Mouse (Mus musculus): Measurements from ENCODE around the gene Ube3b. TPM values are rescaled to one million over a fixed set of nuclear protein-coding genes. Genes with fewer than 3 reads are reported as not detected.

Gene Ube3b
- polyA plus RNA-seq, 1 experiment from 2014 or later: 59.5 TPM

GRCm38 (mm10) chr5:114456287-114456686 lies 75.9 kb downstream of the Ube3b start:
- peaks cover 51% of the 10 kb centered on the region for H3K36me3 ChIP-seq

GRCm38 (mm10) chr5:114456995-114457605 lies 76.7 kb downstream of the Ube3b start:
- 86% methylated on average over 16 of the region's 16 CpGs for WGBS
- no peak for DNase-seq (ENCODE audit: low spot score)
- H3K4me3 ChIP-seq: no peak overlapping the region

More at GRCm38 (mm10) chr5:114456287-114456686, 75.9 kb downstream of the Ube3b start:
- Histone ChIP-seq H3K4me1 (peaks cover 28% of the 10 kb centered on the region), H3K27ac (no peak overlapping the region), H3K27me3 (ENCODE audit: low read depth, poor library complexity, severe bottlenecking) (0 out of 2 replicates have a peak, but pooled peaks cover 4% of the 10 kb centered on the region), H3K4me3 (no peak overlapping the region), H3K9me3 (replicated peaks) (no peaks in the 10 kb centered on the region)
- no peak for DNase-seq (ENCODE audit: low spot score)
- 76% methylated on average over 9 of the region's 9 CpGs for WGBS

GRCm38 (mm10) chr5:114461238-114461637 lies 80.8 kb downstream of the Ube3b start:
- 2% methylated on average over 7 of the region's 7 CpGs for WGBS
- no peak overlapping the region for H3K4me3 ChIP-seq
- no peaks in the 10 kb centered on the region for H3K9me3 ChIP-seq (replicated peaks)
- peaks cover 52% of the 10 kb centered on the region for H3K4me1 ChIP-seq
- H3K27ac ChIP-seq: peak overlapping the region; percentile 47
- peaks cover 4% of the 10 kb centered on the region; the same call in 1 of the 2 replicates for H3K36me3 ChIP-seq
- H3K27me3 ChIP-seq (ENCODE audit: low read depth, poor library complexity, severe bottlenecking): peaks cover 25% of the 10 kb centered on the region; the same call in 1 of the 2 replicates
- DNase-seq (ENCODE audit: low spot score): peak; percentile 91

More at GRCm38 (mm10) chr5:114456995-114457605, 76.7 kb downstream of the Ube3b start:
- Histone ChIP-seq H3K9me3 (replicated peaks) (no peaks in the 10 kb centered on the region), H3K27me3 (ENCODE audit: low read depth, poor library complexity, severe bottlenecking) (0 out of 2 replicates have a peak, but pooled peaks cover 6% of the 10 kb centered on the region), H3K36me3 (peaks cover 43% of the 10 kb centered on the region), H3K27ac (no peak overlapping the region), H3K4me1 (peaks cover 36% of the 10 kb centered on the region)

- no peaks in the 10 kb centered on the region for H3K36me3 ChIP-seq
- DNase-seq (ENCODE audit: low spot score): no peak
- peak overlapping the region; percentile 50 for H3K27ac ChIP-seq
- peaks cover 63% of the 10 kb centered on the region for H3K4me1 ChIP-seq
- no peaks in the 10 kb centered on the region for H3K9me3 ChIP-seq (replicated peaks)
- H3K27me3 ChIP-seq (ENCODE audit: low read depth, poor library complexity, severe bottlenecking): peaks cover 28% of the 10 kb centered on the region; the same call in 1 of the 2 replicates
- no peak overlapping the region for H3K4me3 ChIP-seq
- 86% methylated on average over 24 of the region's 24 CpGs for WGBS
Measured at GRCm38 (mm10) chr5:114462067-114463040, 81.9 kb downstream of the Ube3b start.

- peaks cover 77% of the 10 kb centered on the region for H3K4me1 ChIP-seq
- no peak for DNase-seq (ENCODE audit: low spot score)
- no peak overlapping the region for H3K4me3 ChIP-seq
- H3K36me3 ChIP-seq: no peaks in the 10 kb centered on the region
- peaks cover 37% of the 10 kb centered on the region; the same call in 1 of the 2 replicates for H3K27me3 ChIP-seq (ENCODE audit: low read depth, poor library complexity, severe bottlenecking)
- no peaks in the 10 kb centered on the region for H3K9me3 ChIP-seq (replicated peaks)
- WGBS: 92% methylated on average over 2 of the region's 2 CpGs
- peak overlapping the region; percentile 20; the same call in 1 of the 2 replicates for H3K27ac ChIP-seq
Measured at GRCm38 (mm10) chr5:114464561-114464960, 84.2 kb downstream of the Ube3b start.

- Histone ChIP-seq H3K4me3 (no peak overlapping the region), H3K4me1 (peaks cover 66% of the 10 kb centered on the region), H3K27me3 (ENCODE audit: low read depth, poor library complexity, severe bottlenecking) (peaks cover 39% of the 10 kb centered on the region; the same call in 1 of the 2 replicates), H3K9me3 (replicated peaks) (no peaks in the 10 kb centered on the region), H3K36me3 (no peaks in the 10 kb centered on the region), H3K27ac (peak overlapping the region; percentile 70)
- DNase-seq (ENCODE audit: low spot score): peak; percentile 67
- 47% methylated on average over 7 of the region's 7 CpGs for WGBS
Measured at GRCm38 (mm10) chr5:114465641-114466040, 85.2 kb downstream of the Ube3b start.

GRCm38 (mm10) chr5:114467019-114467418 lies 86.6 kb downstream of the Ube3b start:
- H3K27ac ChIP-seq: peak overlapping the region; percentile 72
- H3K36me3 ChIP-seq: no peaks in the 10 kb centered on the region
- peaks cover 38% of the 10 kb centered on the region; the same call in 1 of the 2 replicates for H3K27me3 ChIP-seq (ENCODE audit: low read depth, poor library complexity, severe bottlenecking)
- peak overlapping the region; percentile 45 for H3K4me3 ChIP-seq
- no peak for DNase-seq (ENCODE audit: low spot score)
- 1% methylated on average over 11 of the region's 11 CpGs for WGBS
- no peaks in the 10 kb centered on the region for H3K9me3 ChIP-seq (replicated peaks)
- peaks cover 53% of the 10 kb centered on the region for H3K4me1 ChIP-seq

- no peaks in the 10 kb centered on the region for H3K9me3 ChIP-seq (replicated peaks)
- peak; percentile 84 for DNase-seq (ENCODE audit: low spot score)
- WGBS: 0% methylated on average over 9 of the region's 13 CpGs
- H3K27ac ChIP-seq: peak overlapping the region; percentile 72
- peak overlapping the region; percentile 45 for H3K4me3 ChIP-seq
- H3K4me1 ChIP-seq: peaks cover 49% of the 10 kb centered on the region
- no peaks in the 10 kb centered on the region for H3K36me3 ChIP-seq
- H3K27me3 ChIP-seq (ENCODE audit: low read depth, poor library complexity, severe bottlenecking): peaks cover 36% of the 10 kb centered on the region
Measured at GRCm38 (mm10) chr5:114467430-114467829, 87.0 kb downstream of the Ube3b start.

- peaks cover 40% of the 10 kb centered on the region for H3K27me3 ChIP-seq (ENCODE audit: low read depth, poor library complexity, severe bottlenecking)
- WGBS: 72% methylated on average over 4 of the region's 4 CpGs
- peak overlapping the region; percentile 45; the same call in 1 of the 2 replicates for H3K4me3 ChIP-seq
Measured at GRCm38 (mm10) chr5:114468007-114468406, 87.6 kb downstream of the Ube3b start.

GRCm38 (mm10) chr5:114470359-114470758 lies 90.0 kb downstream of the Ube3b start:
- Histone ChIP-seq H3K36me3 (no peaks in the 10 kb centered on the region), H3K9me3 (replicated peaks) (no peaks in the 10 kb centered on the region), H3K27ac (no peak overlapping the region), H3K27me3 (ENCODE audit: low read depth, poor library complexity, severe bottlenecking) (peaks cover 49% of the 10 kb centered on the region), H3K4me1 (peaks cover 55% of the 10 kb centered on the region), H3K4me3 (no peak overlapping the region)
- DNase-seq (ENCODE audit: low spot score): no peak
- 75% methylated on average over 3 of the region's 3 CpGs for WGBS

More at GRCm38 (mm10) chr5:114468007-114468406, 87.6 kb downstream of the Ube3b start:
- Histone ChIP-seq H3K4me1 (peaks cover 47% of the 10 kb centered on the region), H3K9me3 (replicated peaks) (no peaks in the 10 kb centered on the region), H3K36me3 (no peaks in the 10 kb centered on the region), H3K27ac (peak overlapping the region; percentile 72)
- no peak for DNase-seq (ENCODE audit: low spot score)

Measured in limb, embryonic 10.5 days (tissue).